Mouse (Mus musculus): ENCODE data around the gene Mtf1.

DNA sequence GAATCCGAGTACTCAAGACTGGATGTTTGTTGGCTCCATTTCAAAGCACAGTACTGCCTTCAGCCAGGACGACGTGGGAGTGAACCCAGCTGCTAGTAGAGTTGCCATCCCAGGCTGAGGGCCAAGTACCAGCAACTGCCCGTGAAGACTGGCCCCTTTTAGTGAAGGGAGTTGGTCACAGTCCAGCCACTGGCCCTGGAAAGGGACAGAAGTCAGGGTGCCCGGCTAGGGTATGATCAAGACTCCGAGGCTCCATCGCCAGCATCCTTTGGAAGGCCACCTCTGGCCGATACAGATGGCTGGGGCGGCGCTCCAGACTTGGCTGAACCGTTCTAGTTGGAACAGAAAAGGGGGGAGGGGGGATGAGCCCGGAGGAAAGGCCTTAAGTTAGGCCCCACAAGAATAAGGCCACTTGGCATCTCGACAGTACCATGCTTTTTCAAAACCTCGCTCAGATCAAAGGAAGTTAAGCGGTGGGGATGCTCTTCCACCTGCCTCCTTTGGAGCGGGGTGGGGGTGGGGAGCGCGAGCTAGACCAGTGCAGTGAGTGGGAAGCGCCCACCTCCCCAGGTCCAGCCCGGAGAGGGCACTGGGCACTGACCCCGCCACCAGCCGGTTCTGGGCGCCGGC is 47.8 kb downstream of the Mtf1 start:
- TF ChIP-seq POLR2A (IDR thresholded peaks at IDR 0.05; ENCODE audit: low read depth, low read length): no peak
- TF ChIP-seq CTCF (conservative IDR thresholded peaks at IDR 0.05; ENCODE audit: insufficient read depth, insufficient read length, low read depth, low read length): no peak
